Mouse (Mus musculus) splenic B cell, adult 2 months (primary cell): ENCODE data around the gene Serpinf2.
A peak's percentile ranks its signal among the peaks of the same experiment; 100 is the strongest.
"Not testable (repeated sequence)": the region's sequence is repeated elsewhere in the genome, so short reads cannot be mapped to it uniquely, and the experiment has no call there.

Experiments
- DNase-seq: peaks from one replicate; pipeline ENCODE4 v3.0.0-alpha.2; 2011; ENCODE audit warnings: low read depth, low spot score
- H3K27me3 ChIP-seq: 2 replicates; pipeline ENCODE4 v1.6.1; 2012; ENCODE audit warnings: mild to moderate bottlenecking, low read length, moderate library complexity, mixed read lengths; ENCODE audit not compliant: control insufficient read depth, poor library complexity, insufficient read depth, severe bottlenecking
- H3K36me3 ChIP-seq: 2 replicates; pipeline ENCODE4 v1.6.1; 2012; ENCODE audit warnings: mild to moderate bottlenecking, low read length, moderate library complexity, mixed read lengths; ENCODE audit not compliant: control insufficient read depth, poor library complexity, insufficient read depth, severe bottlenecking

The Serpinf2 gene

GRCm38 (mm10) chr11:75400099-75400498 lies 39.3 kb downstream of the Serpinf2 start:
- Histone ChIP-seq H3K36me3 (no peaks in the 10 kb centered on the region; the same call in none of the 2 replicates), H3K27me3 (no peaks in the 10 kb centered on the region)
- no peak for DNase-seq

- Histone ChIP-seq H3K27me3 (no peaks in the 10 kb centered on the region), H3K36me3 (no peaks in the 10 kb centered on the region; the same call in none of the 2 replicates)
- DNase-seq = no peak
Observed at GRCm38 (mm10) chr11:75399411-75399841, 40.0 kb downstream of the Serpinf2 start.

- no peaks in the 10 kb centered on the region for H3K27me3 ChIP-seq
- no peak for DNase-seq
- no peaks in the 10 kb centered on the region; the same call in none of the 2 replicates for H3K36me3 ChIP-seq
Observed at GRCm38 (mm10) chr11:75397452-75397851, 41.9 kb downstream of the Serpinf2 start.

GRCm38 (mm10) chr11:75395611-75396010 lies 43.8 kb downstream of the Serpinf2 start:
- Histone ChIP-seq H3K27me3 (no peaks in the 10 kb centered on the region), H3K36me3 (no peaks in the 10 kb centered on the region; the same call in 1 of the 2 replicates)
- DNase-seq = peak; percentile 62

GRCm38 (mm10) chr11:75383529-75383928 lies 55.9 kb downstream of the Serpinf2 start:
- not testable (repeated sequence) for H3K36me3 ChIP-seq, DNase-seq, H3K27me3 ChIP-seq
